Mouse (Mus musculus): ENCODE results near the gene Birc5. TPM values are rescaled to one million over a fixed set of nuclear protein-coding genes. Genes with fewer than 3 reads are reported as not detected.

Gene Birc5
- total RNA-seq, 2 experiments from 2014 or later: 0.86 to 1.5 TPM

- no peak for TF ChIP-seq CTCF (conservative IDR thresholded peaks at IDR 0.05)
- H3K4me3 ChIP-seq: no peak overlapping the region
- H3K27ac ChIP-seq: no peak overlapping the region
- DNase-seq (ENCODE audit: low spot score in 2 of 2): no peak
Measured at GRCm38 (mm10) chr11:117888168-117888852, 39.3 kb downstream of the Birc5 start.

DNA sequence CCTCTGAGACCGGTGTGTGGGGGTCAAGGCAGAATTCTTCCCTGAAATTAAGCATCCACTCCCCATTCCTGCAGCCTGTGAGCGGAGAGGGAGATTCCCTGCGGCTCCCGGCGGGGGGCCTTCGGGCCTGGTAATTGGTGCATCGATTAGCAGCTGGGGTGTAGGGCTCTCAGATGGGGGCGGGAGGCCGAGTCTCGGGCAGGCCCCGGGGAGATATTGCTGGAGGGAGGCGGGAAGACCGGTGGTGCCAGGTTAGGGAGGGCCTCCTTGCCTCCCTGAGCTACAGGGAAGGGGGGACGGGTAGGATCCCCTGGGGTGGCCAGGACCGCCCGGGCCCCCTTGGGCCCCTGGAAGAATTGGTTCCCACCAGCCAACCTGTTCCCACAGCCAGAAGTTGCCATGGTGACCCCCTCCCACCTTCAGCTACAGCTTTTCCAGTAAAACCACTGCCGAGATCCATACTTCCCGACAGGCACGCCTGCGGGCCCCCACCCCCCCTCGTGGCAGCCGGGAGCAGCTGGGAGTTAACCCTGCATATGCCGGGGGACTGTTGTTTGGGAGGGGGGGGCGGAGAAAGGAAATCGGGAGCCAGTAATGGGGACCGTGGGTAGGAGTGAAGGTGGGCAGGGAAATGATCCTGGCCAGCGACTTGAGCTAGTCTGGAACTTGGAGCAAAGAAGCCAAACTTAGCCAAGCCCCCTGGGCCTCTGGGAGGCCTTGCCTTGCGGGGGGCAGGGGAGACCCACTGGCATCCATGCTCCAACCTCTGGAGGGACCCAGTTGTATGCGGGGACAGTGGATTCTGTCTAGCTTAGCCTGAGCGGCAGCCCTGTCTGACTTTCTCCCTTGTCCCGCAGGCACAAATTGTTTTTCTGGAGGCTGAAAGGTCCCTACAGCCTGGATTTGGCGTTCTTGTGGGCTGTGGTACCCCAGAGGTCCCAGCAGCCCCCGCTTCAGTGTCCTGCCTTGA lies 40.1 kb downstream of the Birc5 start:
- Histone ChIP-seq H3K4me3 (peak overlapping the region; percentile 18; the same call in 1 of the 2 replicates), H3K27ac (no peak overlapping the region; the same call in 1 of the 2 replicates)
- DNase-seq (ENCODE audit: low spot score in 2 of 2): no peak
- TF ChIP-seq CTCF (conservative IDR thresholded peaks at IDR 0.05): no peak

DNA sequence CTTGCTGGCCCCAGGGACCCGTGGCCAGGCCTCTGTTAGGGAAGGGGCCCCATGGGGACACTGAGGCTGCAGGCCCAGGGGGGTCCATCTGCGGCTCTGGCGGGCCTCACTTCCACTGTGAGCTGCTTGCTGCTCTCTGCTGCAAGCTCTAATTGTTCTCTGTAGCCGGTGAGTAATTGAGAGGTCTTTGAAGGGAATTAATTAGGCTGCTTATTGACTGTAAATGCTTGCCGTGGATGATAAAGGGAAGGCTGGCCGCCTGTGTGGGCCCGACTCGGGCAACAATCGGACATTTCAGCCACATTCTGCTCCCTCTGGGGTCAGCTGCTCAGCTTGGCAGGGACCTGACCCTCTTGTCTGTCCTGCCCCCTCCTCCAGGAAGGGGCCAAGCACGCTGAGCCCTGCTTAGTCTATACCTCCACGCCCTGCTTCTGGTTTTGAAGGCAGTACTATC lies 40.9 kb downstream of the Birc5 start:
- no peak for DNase-seq (ENCODE audit: low spot score in 2 of 2)
- TF ChIP-seq CTCF (conservative IDR thresholded peaks at IDR 0.05): no peak
- Histone ChIP-seq H3K4me3 (no peak overlapping the region), H3K27ac (no peak overlapping the region)

GRCm38 (mm10) chr11:117890519-117891282 lies 41.6 kb downstream of the Birc5 start:
- peak; percentile 35 for TF ChIP-seq CTCF (conservative IDR thresholded peaks at IDR 0.05)
- no peak overlapping the region for H3K27ac ChIP-seq
- no peak for DNase-seq (ENCODE audit: low spot score in 2 of 2)
- H3K4me3 ChIP-seq: no peak overlapping the region

- no peak for TF ChIP-seq CTCF (conservative IDR thresholded peaks at IDR 0.05)
- H3K27ac ChIP-seq: no peak overlapping the region
- no peak overlapping the region for H3K4me3 ChIP-seq
- no peak for DNase-seq (ENCODE audit: low spot score in 2 of 2)
Measured at GRCm38 (mm10) chr11:117891581-117892175, 42.6 kb downstream of the Birc5 start.

DNA sequence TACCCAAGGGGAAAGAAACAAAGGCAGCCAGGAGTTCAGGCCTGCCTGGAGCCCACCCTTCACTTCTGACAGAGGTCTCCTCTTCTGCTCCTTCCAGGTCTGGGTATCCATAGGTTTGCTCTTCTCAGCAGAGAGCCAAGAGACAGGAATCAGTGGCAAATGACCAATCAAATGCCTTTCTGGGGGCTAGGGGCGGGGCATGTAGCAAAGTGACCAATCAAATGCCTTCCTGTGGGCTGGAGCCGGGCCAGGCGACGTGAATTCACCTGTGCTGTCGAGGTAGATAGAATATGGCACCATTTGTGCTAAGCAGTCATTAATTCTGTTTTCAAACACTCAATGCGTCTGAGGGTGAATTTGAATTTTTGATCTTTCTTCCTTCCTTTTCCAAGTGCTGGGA lies 43.1 kb downstream of the Birc5 start:
- DNase-seq (ENCODE audit: low spot score in 2 of 2): no peak
- Histone ChIP-seq H3K27ac (no peak overlapping the region), H3K4me3 (no peak overlapping the region)
- TF ChIP-seq CTCF (conservative IDR thresholded peaks at IDR 0.05): no peak

DNA sequence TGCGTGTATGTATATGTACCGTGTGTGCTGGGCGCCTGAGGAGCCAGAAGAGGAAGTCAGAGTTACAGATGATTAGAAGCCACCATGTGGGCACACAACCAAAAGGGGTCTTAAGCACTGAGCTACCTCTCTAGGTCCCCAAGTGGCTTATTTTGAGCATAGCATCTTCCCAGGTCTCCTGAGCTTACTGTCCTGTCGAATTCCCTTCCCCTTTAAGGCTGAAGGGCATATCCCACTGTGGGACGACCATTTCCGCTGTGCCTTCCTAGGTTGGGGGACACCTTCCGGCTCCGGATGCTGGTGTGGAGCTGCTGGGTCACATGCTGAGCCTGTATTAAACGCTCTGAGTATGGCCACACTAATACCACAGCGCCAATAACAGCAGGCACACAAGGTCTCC lies 45.6 kb downstream of the Birc5 start:
- TF ChIP-seq CTCF (conservative IDR thresholded peaks at IDR 0.05): no peak
- Histone ChIP-seq H3K4me3 (no peak overlapping the region), H3K27ac (no peak overlapping the region)
- no peak for DNase-seq (ENCODE audit: low spot score in 2 of 2)

DNA sequence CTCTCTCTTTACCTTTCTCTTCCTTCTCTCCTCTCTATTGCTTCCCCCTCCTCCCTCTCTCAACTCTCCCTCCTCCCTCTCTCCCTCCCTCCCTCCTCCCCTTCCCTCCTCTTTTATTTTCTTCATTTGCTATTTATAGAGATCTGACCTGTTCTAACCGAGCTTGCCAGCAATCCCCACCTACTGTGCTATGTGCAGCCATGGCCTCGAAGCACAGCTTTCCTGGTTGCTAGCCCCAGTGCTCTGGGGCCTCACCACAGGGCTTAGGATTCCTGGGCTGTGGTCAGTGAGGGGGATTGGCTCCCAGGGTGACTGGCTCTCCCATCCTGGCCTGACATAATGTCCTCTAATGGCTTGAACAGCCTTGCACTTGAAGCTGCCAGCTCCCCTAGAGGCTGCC lies 47.5 kb downstream of the Birc5 start:
- no peak for TF ChIP-seq CTCF (conservative IDR thresholded peaks at IDR 0.05)
- no peak overlapping the region for H3K27ac ChIP-seq
- no peak overlapping the region for H3K4me3 ChIP-seq
- DNase-seq (ENCODE audit: low spot score in 2 of 2): no peak

DNA sequence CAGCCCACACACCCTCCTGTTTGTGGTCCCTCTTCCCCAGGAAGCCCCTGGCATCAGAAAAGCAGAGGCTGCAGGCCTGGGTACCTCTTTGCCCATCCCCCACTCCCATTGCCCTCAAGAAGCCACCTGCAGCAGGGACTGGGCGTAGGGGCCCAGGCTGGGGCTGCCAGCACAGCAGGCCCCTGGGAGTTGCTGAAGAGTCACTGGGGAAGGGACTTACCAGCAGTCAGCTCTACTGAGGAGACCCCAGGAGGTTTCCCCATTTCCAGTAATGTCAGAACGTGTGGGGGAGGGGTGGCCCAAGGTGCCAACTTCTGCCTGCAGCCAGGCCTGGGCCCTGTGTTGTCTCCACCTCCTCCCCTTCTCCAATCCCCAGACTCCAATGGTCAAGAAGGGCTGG lies 53.2 kb downstream of the Birc5 start:
- Histone ChIP-seq H3K4me3 (no peak overlapping the region), H3K27ac (no peak overlapping the region)
- no peak for DNase-seq (ENCODE audit: low spot score in 2 of 2)
- no peak for TF ChIP-seq CTCF (conservative IDR thresholded peaks at IDR 0.05)

- TF ChIP-seq CTCF (conservative IDR thresholded peaks at IDR 0.05): no peak
- no peak overlapping the region for H3K27ac ChIP-seq
- no peak for DNase-seq (ENCODE audit: low spot score in 2 of 2)
- no peak overlapping the region for H3K4me3 ChIP-seq
Measured at GRCm38 (mm10) chr11:117904442-117904841, 55.4 kb downstream of the Birc5 start.

Other genes with a start within 250 kb of the Birc5 start
- 10 to 100 TPM; 74.7 to 82.1 TPM for gene Tnrc6c, start 195.0 kb upstream of the Birc5 start, total RNA-seq (2021)
- gene Tmc8, start 67.2 kb upstream of the Birc5 start, total RNA-seq (2021): under 1 TPM; 0.64 to 0.91 TPM
- 1 to 10 TPM; 6.6 to 8.4 TPM for gene Tmc6, start 67.1 kb upstream of the Birc5 start, total RNA-seq (2021)
- gene 6030468B19Rik, start 51.6 kb upstream of the Birc5 start, total RNA-seq (2021): under 1 TPM; 0.34 to 0.46 TPM
- 1 to 10 TPM; 1.6 to 1.7 TPM for gene Gm20708, start 39.6 kb upstream of the Birc5 start, total RNA-seq (2021)
- gene Syngr2, start 39.6 kb upstream of the Birc5 start, total RNA-seq (2021): 10 to 100 TPM; 10.2 to 13.4 TPM
- gene Afmid, start 23.3 kb upstream of the Birc5 start, total RNA-seq (2021): 1 to 10 TPM; 4.8 to 7.2 TPM
- 1 to 10 TPM; 1.0 to 1.9 TPM for gene Tk1, start 23.2 kb upstream of the Birc5 start, total RNA-seq (2021)
- not detected for gene Tmem235, start 11.5 kb downstream of the Birc5 start, total RNA-seq (2021)
- 1 to 10 TPM; 4.7 to 5.3 TPM for gene Tha1, start 24.2 kb downstream of the Birc5 start, total RNA-seq (2021)
- gene Socs3, start 120.8 kb downstream of the Birc5 start, total RNA-seq (2021): 1 to 10 TPM in 1 of 2 experiments, under 1 TPM in 1; 0.92 to 1.3 TPM
- gene Pgs1, start 137.0 kb downstream of the Birc5 start, total RNA-seq (2021): 10 to 100 TPM; 76.2 to 81.3 TPM